Mouse (Mus musculus) heart, adult 2 months (tissue): ENCODE results near the gene Mthfsd. TPM values are rescaled to one million over a fixed set of nuclear protein-coding genes. Genes with fewer than 3 reads are reported as not detected.

Experiments used
- DNase-seq, 2 experiments: peaks; one replicate each; pipeline ENCODE4 v3.0.0; 2021
- H3K27ac ChIP-seq: fragments of 200-600 bp; 2 replicates; pipeline ENCODE4 v1.8.1; 2022
- H3K27me3 ChIP-seq: fragments of 200-500 bp; 2 replicates; pipeline ENCODE4 v1.6.1; 2012; ENCODE audit warnings: mild to moderate bottlenecking, low read length, inconsistent platforms, mixed read lengths; ENCODE audit not compliant: control insufficient read depth, insufficient read depth
- H3K36me3 ChIP-seq: fragments of 200-500 bp; 2 replicates; pipeline ENCODE4 v1.6.1; 2012; ENCODE audit warnings: low read length, inconsistent platforms; ENCODE audit not compliant: control insufficient read depth, insufficient read depth
- H3K4me1 ChIP-seq: fragments of 200-500 bp; 2 replicates; pipeline ENCODE4 v1.6.1; 2011; ENCODE audit warnings: low read length; ENCODE audit not compliant: control insufficient read depth, insufficient read depth
- H3K4me3 ChIP-seq: fragments of 200-600 bp; 2 replicates; pipeline ENCODE4 v1.8.1; 2022
- H3K79me2 ChIP-seq: fragments of 200-500 bp; replicated peaks from 2 replicates; pipeline ENCODE4 v1.6.1; 2012; ENCODE audit warnings: mild to moderate bottlenecking, inconsistent platforms, low read length, moderate library complexity, mixed read lengths; ENCODE audit not compliant: control insufficient read depth, insufficient read depth
- H3K9ac ChIP-seq: fragments of 200-500 bp; 2 replicates; pipeline ENCODE4 v1.6.1; 2012; ENCODE audit warnings: low read depth, mild to moderate bottlenecking, control low read depth, inconsistent platforms, low read length, mixed read lengths
- CTCF ChIP-seq: fragments of 200-600 bp; IDR thresholded peaks from 2 replicates; pipeline ENCODE4 v1.8.1; 2022; ENCODE audit warnings: antibody characterized with exemption, mild to moderate bottlenecking, moderate library complexity
- EP300 ChIP-seq: fragments of 200-500 bp; IDR thresholded peaks from 2 replicates; pipeline ENCODE4 v1.6.1; 2011; ENCODE audit warnings: low read depth, low read length, control low read depth; ENCODE audit not compliant: insufficient read depth
- POLR2A ChIP-seq: fragments of 200-500 bp; IDR thresholded peaks from 2 replicates; pipeline ENCODE4 v1.6.1; 2011; ENCODE audit warnings: mild to moderate bottlenecking, low read depth, low read length, control low read depth; ENCODE audit not compliant: insufficient read depth
- WGBS: fragments of 180-500 bp; shearing (Covaris S2); methylation state at CpG from one replicate; pipeline ENCODE4 v1.1.7; 2018; 5-methylcytosine and 5-hydroxymethylcytosine counted together
- intact Hi-C: fragments of 180-260 bp; cut with DNase I; formaldehyde crosslinking; loops from one replicate; pipeline ENCODE4 v1.15.1; 2025
- polyA plus RNA-seq: library from polyadenylated mRNA; depleted of rRNA; stranded (reverse); fragments of >200 nt; gene quantifications from 2 replicates; pipeline ENCODE4 v1.2.3, GENCODE M21; 2012
- total RNA-seq, 2 experiments: library from RNA; stranded (reverse); gene quantifications; 2 replicates each; pipeline ENCODE4 v1.2.3; 2021

Gene Mthfsd
- total and polyA plus RNA-seq, 3 experiments = 12.8 to 26.4 (median 13.5) TPM

DNA sequence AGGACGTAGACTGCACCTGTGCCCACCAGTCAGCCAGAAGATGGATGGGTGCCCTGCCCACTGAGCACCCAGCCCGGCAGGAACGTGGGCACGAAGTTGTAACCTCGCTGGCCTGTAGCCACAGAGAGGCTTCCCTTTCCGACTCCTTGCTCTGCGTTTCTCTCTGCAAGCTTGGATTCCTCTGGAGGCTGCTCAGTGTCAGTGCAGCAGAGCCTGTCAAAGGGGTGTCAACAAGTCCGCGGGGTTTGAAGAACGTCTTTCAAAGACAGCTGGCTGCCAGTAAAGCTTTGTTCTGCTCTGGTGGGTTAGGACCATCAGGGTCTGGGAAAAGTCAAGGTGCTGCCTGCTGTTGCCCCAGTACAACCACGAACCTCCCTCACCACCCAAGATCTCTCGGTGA, 36.7 kb downstream of the Mthfsd start:
- intact Hi-C loops = no loop called here
- Histone ChIP-seq H3K4me3 (no peak overlapping the region), H3K36me3 (no peaks in the 10 kb centered on the region), H3K79me2 (no peaks in the 10 kb centered on the region), H3K4me1 (no peaks in the 10 kb centered on the region), H3K9ac (no peak overlapping the region), H3K27ac (no peak overlapping the region), H3K27me3 (peaks cover 30% of the 10 kb centered on the region)
- TF ChIP-seq CTCF (no peak), EP300 (no peak), POLR2A (no peak)
- no peak for DNase-seq
- WGBS = 5% methylated on average over 12 of the region's 12 CpGs

GRCm38 (mm10) chr8:121063649-121064048, 44.5 kb downstream of the Mthfsd start:
- intact Hi-C loops = no loop called here
- Histone ChIP-seq H3K9ac (no peak overlapping the region), H3K36me3 (no peaks in the 10 kb centered on the region), H3K27me3 (peaks cover 4% of the 10 kb centered on the region; the same call in 1 of the 2 replicates), H3K4me1 (no peaks in the 10 kb centered on the region), H3K79me2 (no peaks in the 10 kb centered on the region), H3K27ac (no peak overlapping the region), H3K4me3 (no peak overlapping the region)
- WGBS = 57% methylated on average over 13 of the region's 13 CpGs
- TF ChIP-seq POLR2A (no peak), CTCF (no peak), EP300 (no peak)
- no peak for DNase-seq

GRCm38 (mm10) chr8:121062521-121062920, 45.7 kb downstream of the Mthfsd start:
- Histone ChIP-seq H3K79me2 (no peaks in the 10 kb centered on the region), H3K4me3 (no peak overlapping the region), H3K4me1 (no peaks in the 10 kb centered on the region), H3K27ac (no peak overlapping the region), H3K27me3 (peaks cover 4% of the 10 kb centered on the region; the same call in 1 of the 2 replicates), H3K9ac (no peak overlapping the region), H3K36me3 (no peaks in the 10 kb centered on the region)
- DNase-seq = no peak
- intact Hi-C loops = no loop called here
- TF ChIP-seq CTCF = no peak
- TF ChIP-seq EP300 = no peak
- TF ChIP-seq POLR2A = no peak
- 90% methylated on average over 6 of the region's 6 CpGs for whole genome bisulfite sequencing

DNA sequence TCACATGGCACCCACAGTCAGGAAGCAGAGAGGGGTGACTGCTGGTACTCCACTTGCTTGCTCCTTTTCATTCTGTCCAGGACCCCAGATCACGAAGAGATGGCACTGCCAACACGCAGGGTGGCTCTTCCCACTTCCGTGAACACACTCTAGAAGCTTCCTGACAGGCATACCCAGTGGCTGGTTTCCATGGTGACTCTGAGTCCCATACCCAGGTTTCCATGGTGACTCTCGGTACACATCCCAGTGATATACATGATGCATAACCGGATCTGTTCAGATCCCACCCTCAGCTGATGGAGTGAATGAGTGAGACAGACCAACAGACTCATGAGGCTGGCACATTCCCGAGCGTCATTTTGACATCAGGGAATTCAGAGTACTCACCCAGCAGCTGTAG, 49.1 kb downstream of the Mthfsd start:
- DNase-seq = no peak
- Histone ChIP-seq H3K4me1 (no peaks in the 10 kb centered on the region), H3K4me3 (no peak overlapping the region), H3K79me2 (no peaks in the 10 kb centered on the region), H3K27ac (no peak overlapping the region), H3K9ac (no peak overlapping the region), H3K36me3 (no peaks in the 10 kb centered on the region), H3K27me3 (peaks cover 2% of the 10 kb centered on the region; the same call in 1 of the 2 replicates)
- intact Hi-C loops = no loop called here
- TF ChIP-seq EP300 (no peak), CTCF (no peak), POLR2A (no peak)
- 82% methylated on average over 7 of the region's 7 CpGs for WGBS

- 58% methylated on average over 9 of the region's 9 CpGs for WGBS
- TF ChIP-seq POLR2A = no peak
- no peak for TF ChIP-seq EP300
- no peak for TF ChIP-seq CTCF
- Histone ChIP-seq H3K27ac (no peak overlapping the region), H3K79me2 (no peaks in the 10 kb centered on the region), H3K9ac (no peak overlapping the region), H3K4me3 (no peak overlapping the region), H3K36me3 (no peaks in the 10 kb centered on the region), H3K4me1 (no peaks in the 10 kb centered on the region), H3K27me3 (peaks cover 2% of the 10 kb centered on the region; the same call in 1 of the 2 replicates)
- no peak for DNase-seq
- intact Hi-C loops = no loop called here
These were observed 50.1 kb downstream of the Mthfsd start for GRCm38 (mm10) chr8:121058081-121058480.

DNA sequence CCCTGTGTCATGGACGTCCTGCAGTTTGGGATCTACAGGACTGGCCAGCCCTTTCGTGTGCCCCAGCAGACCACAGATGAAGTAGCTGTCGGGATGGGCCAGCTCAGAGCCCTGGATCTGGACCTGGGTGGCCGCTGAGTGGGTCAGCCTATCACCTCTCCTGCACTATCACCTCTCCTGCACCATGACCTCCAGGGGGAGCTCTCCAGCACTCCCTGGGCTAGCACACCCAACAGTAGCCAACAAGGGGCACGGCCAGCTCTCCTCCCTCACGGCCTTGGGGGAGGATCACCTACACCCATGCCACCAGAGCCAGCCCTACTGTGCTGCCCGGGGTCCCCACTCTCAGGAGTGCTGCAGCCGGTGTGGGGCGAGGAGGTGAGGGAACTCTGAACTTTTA, 60.8 kb downstream of the Mthfsd start:
- H3K9ac ChIP-seq = no peak overlapping the region
- no peak overlapping the region for H3K27ac ChIP-seq
- intact Hi-C loops = no loop called here
- no peaks in the 10 kb centered on the region for H3K79me2 ChIP-seq
- DNase-seq = no peak
- no peak overlapping the region for H3K4me3 ChIP-seq
- peak; percentile 43 for TF ChIP-seq CTCF
- no peak for TF ChIP-seq POLR2A
- 66% methylated on average over 9 of the region's 9 CpGs for WGBS
- H3K4me1 ChIP-seq = no peaks in the 10 kb centered on the region
- H3K36me3 ChIP-seq = no peaks in the 10 kb centered on the region
- no peaks in the 10 kb centered on the region; the same call in 1 of the 2 replicates for H3K27me3 ChIP-seq
